Mouse (Mus musculus): ENCODE results near the gene Orai3. TPM values are rescaled to one million over a fixed set of nuclear protein-coding genes. Genes with fewer than 3 reads are reported as not detected.
A peak's percentile ranks its signal among the peaks of the same experiment; 100 is the strongest.

Orai3 gene
- polyA plus RNA-seq, 1 experiment from 2014 or later, result 34.8 TPM

- H3K27me3 ChIP-seq (ENCODE audit: insufficient read depth, low read length), result no peaks in the 10 kb centered on the region
- 93% methylated on average over 7 of the region's 7 CpGs for WGBS
- peaks cover 81% of the 10 kb centered on the region for H3K36me3 ChIP-seq (ENCODE audit: insufficient read depth, low read length)
- ATAC-seq (ENCODE audit: low FRiP score, low TSS enrichment), result no peak; the same call in 1 of the 2 replicates
- no peaks in the 10 kb centered on the region for H3K9me3 ChIP-seq (ENCODE audit: low read length)
- no peaks in the 10 kb centered on the region for H3K4me1 ChIP-seq (ENCODE audit: insufficient read depth, low read length)
- H3K9ac ChIP-seq (replicated peaks; ENCODE audit: low read length), result no peak within 1 kb of the TSS
- no peak within 1 kb of the TSS for H3K4me2 ChIP-seq (replicated peaks; ENCODE audit: low read depth, low read length)
- no peak within 1 kb of the TSS for H3K27ac ChIP-seq (ENCODE audit: low read length)
- no peak within 1 kb of the TSS for H3K4me3 ChIP-seq (ENCODE audit: low read length)
Measured at GRCm38 (mm10) chr7:127785308-127785707, 15.7 kb downstream of the Orai3 start, which contains the start of gene Gm49388. Gene Gm49388, plus strand, starts transcription at chr7:127785608.

GRCm38 (mm10) chr7:127797076-127797845, 27.6 kb downstream of the Orai3 start:
- WGBS, result 90% methylated on average over 23 of the region's 23 CpGs
- Histone ChIP-seq H3K27me3 (ENCODE audit: insufficient read depth, low read length) (no peaks in the 10 kb centered on the region), H3K27ac (ENCODE audit: low read length) (no peak overlapping the region), H3K36me3 (ENCODE audit: insufficient read depth, low read length) (peaks cover 66% of the 10 kb centered on the region), H3K4me2 (replicated peaks; ENCODE audit: low read depth, low read length) (no peak overlapping the region), H3K4me3 (ENCODE audit: low read length) (no peak overlapping the region), H3K9ac (replicated peaks; ENCODE audit: low read length) (no peak overlapping the region), H3K9me3 (ENCODE audit: low read length) (no peaks in the 10 kb centered on the region), H3K4me1 (ENCODE audit: insufficient read depth, low read length) (peaks cover 10% of the 10 kb centered on the region)
- ATAC-seq (ENCODE audit: low FRiP score, low TSS enrichment), result no peak

GRCm38 (mm10) chr7:127798591-127798990, 29.0 kb downstream of the Orai3 start:
- H3K36me3 ChIP-seq (ENCODE audit: insufficient read depth, low read length), result peaks cover 61% of the 10 kb centered on the region
- no peak overlapping the region for H3K4me2 ChIP-seq (replicated peaks; ENCODE audit: low read depth, low read length)
- WGBS, result 92% methylated on average over 4 of the region's 4 CpGs
- H3K27me3 ChIP-seq (ENCODE audit: insufficient read depth, low read length), result no peaks in the 10 kb centered on the region
- no peak for ATAC-seq (ENCODE audit: low FRiP score, low TSS enrichment)
- peaks cover 10% of the 10 kb centered on the region for H3K4me1 ChIP-seq (ENCODE audit: insufficient read depth, low read length)
- no peak overlapping the region for H3K4me3 ChIP-seq (ENCODE audit: low read length)
- H3K9ac ChIP-seq (replicated peaks; ENCODE audit: low read length), result no peak overlapping the region
- no peak overlapping the region for H3K27ac ChIP-seq (ENCODE audit: low read length)
- no peaks in the 10 kb centered on the region for H3K9me3 ChIP-seq (ENCODE audit: low read length)

GRCm38 (mm10) chr7:127799211-127799610, 29.6 kb downstream of the Orai3 start:
- no peaks in the 10 kb centered on the region for H3K27me3 ChIP-seq (ENCODE audit: insufficient read depth, low read length)
- no peak for ATAC-seq (ENCODE audit: low FRiP score, low TSS enrichment)
- H3K36me3 ChIP-seq (ENCODE audit: insufficient read depth, low read length), result peaks cover 60% of the 10 kb centered on the region
- no peaks in the 10 kb centered on the region for H3K9me3 ChIP-seq (ENCODE audit: low read length)
- peaks cover 10% of the 10 kb centered on the region for H3K4me1 ChIP-seq (ENCODE audit: insufficient read depth, low read length)
- no peak overlapping the region for H3K9ac ChIP-seq (replicated peaks; ENCODE audit: low read length)
- no peak overlapping the region for H3K4me2 ChIP-seq (replicated peaks; ENCODE audit: low read depth, low read length)
- H3K27ac ChIP-seq (ENCODE audit: low read length), result no peak overlapping the region
- H3K4me3 ChIP-seq (ENCODE audit: low read length), result no peak overlapping the region
- 86% methylated on average over 13 of the region's 13 CpGs for WGBS

GRCm38 (mm10) chr7:127799738-127800137, 30.1 kb downstream of the Orai3 start:
- Histone ChIP-seq H3K9ac (replicated peaks; ENCODE audit: low read length) (no peak overlapping the region), H3K27ac (ENCODE audit: low read length) (0 out of 2 replicates have a peak overlapping the region, but pooled peaks have one; percentile 2), H3K9me3 (ENCODE audit: low read length) (no peaks in the 10 kb centered on the region), H3K4me1 (ENCODE audit: insufficient read depth, low read length) (peaks cover 10% of the 10 kb centered on the region), H3K4me2 (replicated peaks; ENCODE audit: low read depth, low read length) (no peak overlapping the region), H3K4me3 (ENCODE audit: low read length) (no peak overlapping the region), H3K27me3 (ENCODE audit: insufficient read depth, low read length) (no peaks in the 10 kb centered on the region), H3K36me3 (ENCODE audit: insufficient read depth, low read length) (peaks cover 60% of the 10 kb centered on the region)
- 94% methylated on average over 1 of the region's 1 CpGs for WGBS
- peak; percentile 9; the same call in 1 of the 2 replicates for ATAC-seq (ENCODE audit: low FRiP score, low TSS enrichment)

GRCm38 (mm10) chr7:127800435-127801009, 30.9 kb downstream of the Orai3 start, which contains the start of gene Hsd3b7:
Gene Hsd3b7, plus strand, starts transcription at chr7:127800604.
- ATAC-seq (ENCODE audit: low FRiP score, low TSS enrichment), result peak; percentile 96
- H3K9me3 ChIP-seq (ENCODE audit: low read length), result no peaks in the 10 kb centered on the region
- H3K4me3 ChIP-seq (ENCODE audit: low read length), result peak within 1 kb of the TSS; percentile 34
- no peaks in the 10 kb centered on the region for H3K27me3 ChIP-seq (ENCODE audit: insufficient read depth, low read length)
- peak within 1 kb of the TSS; percentile 62; the same call in 1 of the 2 replicates for H3K27ac ChIP-seq (ENCODE audit: low read length)
- H3K4me1 ChIP-seq (ENCODE audit: insufficient read depth, low read length), result peaks cover 10% of the 10 kb centered on the region
- H3K9ac ChIP-seq (replicated peaks; ENCODE audit: low read length), result peak within 1 kb of the TSS; percentile 54
- H3K4me2 ChIP-seq (replicated peaks; ENCODE audit: low read depth, low read length), result peak within 1 kb of the TSS; percentile 55
- WGBS, result 23% methylated on average over 6 of the region's 6 CpGs
- peaks cover 53% of the 10 kb centered on the region for H3K36me3 ChIP-seq (ENCODE audit: insufficient read depth, low read length)

- H3K27ac ChIP-seq (ENCODE audit: low read length), result peak overlapping the region; percentile 62; the same call in 1 of the 2 replicates
- H3K4me3 ChIP-seq (ENCODE audit: low read length), result peak overlapping the region; percentile 34
- no peaks in the 10 kb centered on the region for H3K27me3 ChIP-seq (ENCODE audit: insufficient read depth, low read length)
- H3K9ac ChIP-seq (replicated peaks; ENCODE audit: low read length), result peak overlapping the region; percentile 54
- H3K9me3 ChIP-seq (ENCODE audit: low read length), result no peaks in the 10 kb centered on the region
- H3K4me2 ChIP-seq (replicated peaks; ENCODE audit: low read depth, low read length), result peak overlapping the region; percentile 55
- peaks cover 48% of the 10 kb centered on the region for H3K36me3 ChIP-seq (ENCODE audit: insufficient read depth, low read length)
- WGBS, result 91% methylated on average over 8 of the region's 8 CpGs
- peaks cover 10% of the 10 kb centered on the region for H3K4me1 ChIP-seq (ENCODE audit: insufficient read depth, low read length)
- 0 out of 2 replicates have a peak, but pooled peaks have one; percentile 14 for ATAC-seq (ENCODE audit: low FRiP score, low TSS enrichment)
Measured at GRCm38 (mm10) chr7:127801010-127801621, 31.5 kb downstream of the Orai3 start.

- 95% methylated on average over 17 of the region's 17 CpGs for WGBS
- Histone ChIP-seq H3K9me3 (ENCODE audit: low read length) (no peaks in the 10 kb centered on the region), H3K27me3 (ENCODE audit: insufficient read depth, low read length) (no peaks in the 10 kb centered on the region), H3K4me3 (ENCODE audit: low read length) (no peak overlapping the region), H3K4me2 (replicated peaks; ENCODE audit: low read depth, low read length) (no peak overlapping the region), H3K4me1 (ENCODE audit: insufficient read depth, low read length) (peaks cover 10% of the 10 kb centered on the region), H3K27ac (ENCODE audit: low read length) (no peak overlapping the region), H3K36me3 (ENCODE audit: insufficient read depth, low read length) (peaks cover 36% of the 10 kb centered on the region), H3K9ac (replicated peaks; ENCODE audit: low read length) (no peak overlapping the region)
- ATAC-seq (ENCODE audit: low FRiP score, low TSS enrichment), result no peak
Measured at GRCm38 (mm10) chr7:127802313-127802712, 32.7 kb downstream of the Orai3 start.

- H3K36me3 ChIP-seq (ENCODE audit: insufficient read depth, low read length), result no peaks in the 10 kb centered on the region
- no peaks in the 10 kb centered on the region for H3K4me1 ChIP-seq (ENCODE audit: insufficient read depth, low read length)
- H3K27me3 ChIP-seq (ENCODE audit: insufficient read depth, low read length), result no peaks in the 10 kb centered on the region
- WGBS, result 65% methylated on average over 5 of the region's 5 CpGs
- no peak overlapping the region for H3K4me2 ChIP-seq (replicated peaks; ENCODE audit: low read depth, low read length)
- H3K9ac ChIP-seq (replicated peaks; ENCODE audit: low read length), result no peak overlapping the region
- no peak for ATAC-seq (ENCODE audit: low FRiP score, low TSS enrichment)
- no peak overlapping the region for H3K27ac ChIP-seq (ENCODE audit: low read length)
- H3K9me3 ChIP-seq (ENCODE audit: low read length), result no peaks in the 10 kb centered on the region
- no peak overlapping the region for H3K4me3 ChIP-seq (ENCODE audit: low read length)
Measured at GRCm38 (mm10) chr7:127808821-127809220, 39.2 kb downstream of the Orai3 start.

Data from kidney, embryonic 16.5 days (tissue).